Mouse (Mus musculus): ENCODE measurements around the gene Mbnl2.

The Mbnl2 gene

GRCm38 (mm10) chr14:120377192-120377591 is 101.7 kb downstream of the Mbnl2 start:
- no peak for DNase-seq (ENCODE audit: extremely low read depth, insufficient read length, low spot score)

- DNase-seq (ENCODE audit: extremely low read depth, insufficient read length, low spot score): no peak
Measured at GRCm38 (mm10) chr14:120378002-120378401, 102.5 kb downstream of the Mbnl2 start.

- DNase-seq (ENCODE audit: extremely low read depth, insufficient read length, low spot score): no peak
Measured at GRCm38 (mm10) chr14:120379716-120380115, 104.2 kb downstream of the Mbnl2 start.

- DNase-seq (ENCODE audit: extremely low read depth, insufficient read length, low spot score): no peak
Measured at GRCm38 (mm10) chr14:120381378-120382134, 106.1 kb downstream of the Mbnl2 start.

GRCm38 (mm10) chr14:120382179-120382578 is 106.7 kb downstream of the Mbnl2 start:
- DNase-seq (ENCODE audit: extremely low read depth, insufficient read length, low spot score): no peak

- no peak for DNase-seq (ENCODE audit: extremely low read depth, insufficient read length, low spot score)
Measured at GRCm38 (mm10) chr14:120383186-120383851, 107.8 kb downstream of the Mbnl2 start.

- no peak for DNase-seq (ENCODE audit: extremely low read depth, insufficient read length, low spot score)
Measured at GRCm38 (mm10) chr14:120384615-120385014, 109.1 kb downstream of the Mbnl2 start.

- no peak for DNase-seq (ENCODE audit: extremely low read depth, insufficient read length, low spot score)
Measured at GRCm38 (mm10) chr14:120387293-120387692, 111.8 kb downstream of the Mbnl2 start.

GRCm38 (mm10) chr14:120388818-120389691 is 113.6 kb downstream of the Mbnl2 start:
- no peak for DNase-seq (ENCODE audit: extremely low read depth, insufficient read length, low spot score)

- no peak for DNase-seq (ENCODE audit: extremely low read depth, insufficient read length, low spot score)
Measured at GRCm38 (mm10) chr14:120390231-120390944, 114.9 kb downstream of the Mbnl2 start.

- no peak for DNase-seq (ENCODE audit: extremely low read depth, insufficient read length, low spot score)
Measured at GRCm38 (mm10) chr14:120391701-120392100, 116.2 kb downstream of the Mbnl2 start.

- no peak for DNase-seq (ENCODE audit: extremely low read depth, insufficient read length, low spot score)
Measured at GRCm38 (mm10) chr14:120392441-120392840, 117.0 kb downstream of the Mbnl2 start.

GRCm38 (mm10) chr14:120393441-120393840 is 118.0 kb downstream of the Mbnl2 start:
- DNase-seq (ENCODE audit: extremely low read depth, insufficient read length, low spot score): no peak

GRCm38 (mm10) chr14:120394216-120394615 is 118.7 kb downstream of the Mbnl2 start:
- no peak for DNase-seq (ENCODE audit: extremely low read depth, insufficient read length, low spot score)

- DNase-seq (ENCODE audit: extremely low read depth, insufficient read length, low spot score): no peak
Measured at GRCm38 (mm10) chr14:120394827-120395226, 119.4 kb downstream of the Mbnl2 start.

GRCm38 (mm10) chr14:120395501-120395900 is 120.0 kb downstream of the Mbnl2 start:
- DNase-seq (ENCODE audit: extremely low read depth, insufficient read length, low spot score): no peak

GRCm38 (mm10) chr14:120397871-120398647 is 122.6 kb downstream of the Mbnl2 start:
- DNase-seq (ENCODE audit: extremely low read depth, insufficient read length, low spot score): no peak

GRCm38 (mm10) chr14:120399614-120400013 is 124.1 kb downstream of the Mbnl2 start:
- no peak for DNase-seq (ENCODE audit: extremely low read depth, insufficient read length, low spot score)

- no peak for DNase-seq (ENCODE audit: extremely low read depth, insufficient read length, low spot score)
Measured at GRCm38 (mm10) chr14:120401158-120401557, 125.7 kb downstream of the Mbnl2 start.

GRCm38 (mm10) chr14:120402715-120403114 is 127.2 kb downstream of the Mbnl2 start:
- DNase-seq (ENCODE audit: extremely low read depth, insufficient read length, low spot score): no peak
